Mouse (Mus musculus): ENCODE measurements around the gene Rph3al. TPM values are rescaled to one million over a fixed set of nuclear protein-coding genes. Genes with fewer than 3 reads are reported as not detected.

The Rph3al gene
- 0.24 TPM for polyA plus RNA-seq (2014; fragmentation: Illumina TruSeq; extraction: RNeasy Lipid Tissue Mini Kit (QIAGEN cat#74804); ENCODE audit: low read depth, low replicate concordance)

GRCm38 (mm10) chr11:75938379-75938906, at the start of gene Rph3al:
Gene Rph3al (minus strand): TSS chr11:75938429.

GRCm38 (mm10) chr11:75796029-75796445, 142.2 kb downstream of the Rph3al start, which contains the start of gene Doc2b:
Gene Doc2b (minus strand): TSS chr11:75796049.

Other genes with a start within 250 kb of the Rph3al start
- 577 TPM for gene Ywhae, start 205.6 kb downstream of the Rph3al start, polyA plus RNA-seq (2014; fragmentation: Illumina TruSeq; extraction: RNeasy Lipid Tissue Mini Kit (QIAGEN cat#74804); ENCODE audit: low read depth, low replicate concordance)
- gene Doc2b, start 142.4 kb downstream of the Rph3al start, polyA plus RNA-seq (2014; fragmentation: Illumina TruSeq; extraction: RNeasy Lipid Tissue Mini Kit (QIAGEN cat#74804); ENCODE audit: low read depth, low replicate concordance), result not detected
- not detected for gene 1700016K19Rik, start 61.5 kb upstream of the Rph3al start, polyA plus RNA-seq (2014; fragmentation: Illumina TruSeq; extraction: RNeasy Lipid Tissue Mini Kit (QIAGEN cat#74804); ENCODE audit: low read depth, low replicate concordance)
- gene Rflnb, start 89.4 kb upstream of the Rph3al start, polyA plus RNA-seq (2014; fragmentation: Illumina TruSeq; extraction: RNeasy Lipid Tissue Mini Kit (QIAGEN cat#74804); ENCODE audit: low read depth, low replicate concordance), result 0.48 TPM
- gene Vps53, start 241.2 kb upstream of the Rph3al start, polyA plus RNA-seq (2014; fragmentation: Illumina TruSeq; extraction: RNeasy Lipid Tissue Mini Kit (QIAGEN cat#74804); ENCODE audit: low read depth, low replicate concordance), result 21.9 TPM
- 2.6 TPM for gene Fam57a, start 241.2 kb upstream of the Rph3al start, polyA plus RNA-seq (2014; fragmentation: Illumina TruSeq; extraction: RNeasy Lipid Tissue Mini Kit (QIAGEN cat#74804); ENCODE audit: low read depth, low replicate concordance)

Measured in liver, adult 10 weeks (tissue).